Mouse (Mus musculus) cerebellum, adult 9-11 months (tissue): ENCODE data around the gene Sae1.
A peak's percentile ranks its signal among the peaks of the same experiment; 100 is the strongest.
"Not testable (repeated sequence)": the region's sequence is repeated elsewhere in the genome, so short reads cannot be mapped to it uniquely, and the experiment has no call there.

ENCODE experiments used
- DNase-seq: peaks from one replicate; pipeline ENCODE4 v3.0.0; 2022

The Sae1 gene

DNA sequence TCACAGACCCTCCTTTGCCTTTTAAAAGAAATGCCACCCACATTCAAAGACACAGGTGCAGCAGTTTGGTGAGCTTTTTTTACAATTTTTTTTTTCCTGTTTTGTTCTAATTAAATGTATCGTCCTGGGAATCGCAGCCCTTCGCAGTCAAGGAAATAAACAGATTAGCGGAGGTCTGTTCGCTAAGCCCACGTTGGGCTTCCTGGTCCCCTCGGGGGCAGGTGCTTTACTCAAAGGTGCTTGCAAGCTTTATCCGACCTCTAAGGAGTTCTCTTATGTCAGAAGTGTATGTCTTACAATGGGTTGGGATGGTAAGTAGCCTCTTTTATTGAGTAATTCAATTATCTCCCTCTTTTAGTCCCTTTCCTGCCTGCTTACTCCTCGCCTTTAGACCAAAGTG, 14.8 kb upstream of the Sae1 start:
- no peak for DNase-seq

DNA sequence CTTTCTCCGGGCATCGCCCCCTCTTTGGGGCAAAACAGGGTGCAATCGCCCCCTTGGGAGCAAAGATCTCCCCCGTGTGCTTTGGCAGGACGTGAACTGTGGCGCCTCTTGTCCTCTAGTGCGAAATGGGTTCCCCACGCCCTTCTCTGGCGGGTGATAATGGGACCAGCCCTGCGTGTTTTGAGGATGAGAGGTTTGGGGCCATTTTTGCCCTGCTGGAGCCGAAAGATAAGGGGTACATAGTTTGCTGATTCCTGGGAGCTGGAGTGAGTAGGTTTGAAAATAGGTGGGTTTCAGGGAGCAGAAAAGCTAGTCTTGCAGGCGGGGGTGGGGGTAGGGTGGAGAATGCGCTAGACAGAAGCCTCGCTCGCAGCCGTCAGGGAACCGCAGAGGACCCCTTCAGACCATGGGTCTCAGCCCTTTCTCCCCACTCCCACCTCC, 14.4 kb upstream of the Sae1 start:
- peak; percentile 70 for DNase-seq

DNA sequence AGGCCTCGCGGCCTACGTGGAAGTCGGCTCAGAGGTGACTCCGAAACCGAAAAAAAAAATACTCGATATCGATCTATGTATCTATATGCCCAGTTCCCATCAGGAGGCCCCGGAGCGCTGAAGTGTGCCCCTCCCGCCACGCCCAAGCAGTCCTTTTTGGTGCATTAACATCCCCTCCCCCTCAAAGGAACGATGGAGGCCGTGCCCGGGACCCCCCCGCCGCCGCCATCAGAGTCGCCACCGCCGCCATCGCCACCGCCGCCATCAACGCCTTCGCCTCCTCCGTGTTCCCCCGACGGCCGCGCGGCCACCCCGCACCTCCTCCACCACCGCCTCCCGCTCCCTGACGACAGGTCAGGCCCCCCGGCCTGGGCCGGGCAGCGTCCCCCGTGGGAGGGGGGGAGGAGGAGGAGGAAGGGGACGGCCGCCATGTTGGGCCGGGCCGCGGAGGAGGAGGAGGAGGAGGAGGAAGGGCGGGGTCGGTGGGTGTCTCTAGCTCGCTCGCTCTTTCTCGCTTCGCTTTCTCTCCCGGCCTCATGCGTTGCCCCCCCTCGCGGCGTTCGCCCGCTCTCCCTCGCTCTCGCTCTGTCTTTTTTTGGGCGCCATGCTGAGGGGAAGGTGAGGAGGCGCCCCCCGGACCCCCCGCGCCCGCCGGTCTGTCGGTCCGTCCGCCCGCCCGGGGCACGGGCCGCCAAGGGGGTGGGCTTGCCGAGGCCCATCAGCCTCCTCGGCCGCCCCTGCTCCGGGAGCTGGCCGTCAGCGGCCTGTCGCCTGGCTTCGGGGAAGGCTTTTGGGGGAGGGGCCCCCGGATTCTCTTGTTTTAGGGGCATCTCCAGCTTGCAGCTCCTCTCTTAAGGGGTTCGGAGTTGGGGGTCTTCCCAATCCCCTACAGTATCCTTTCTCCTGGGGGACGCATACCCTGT, 13.3 kb upstream of the Sae1 start, which contains the start of gene Zc3h4:
Gene Zc3h4 (plus strand): TSS at position 222 of the 923 bp plus-strand sequence.
- peak; percentile 92 for DNase-seq

DNA sequence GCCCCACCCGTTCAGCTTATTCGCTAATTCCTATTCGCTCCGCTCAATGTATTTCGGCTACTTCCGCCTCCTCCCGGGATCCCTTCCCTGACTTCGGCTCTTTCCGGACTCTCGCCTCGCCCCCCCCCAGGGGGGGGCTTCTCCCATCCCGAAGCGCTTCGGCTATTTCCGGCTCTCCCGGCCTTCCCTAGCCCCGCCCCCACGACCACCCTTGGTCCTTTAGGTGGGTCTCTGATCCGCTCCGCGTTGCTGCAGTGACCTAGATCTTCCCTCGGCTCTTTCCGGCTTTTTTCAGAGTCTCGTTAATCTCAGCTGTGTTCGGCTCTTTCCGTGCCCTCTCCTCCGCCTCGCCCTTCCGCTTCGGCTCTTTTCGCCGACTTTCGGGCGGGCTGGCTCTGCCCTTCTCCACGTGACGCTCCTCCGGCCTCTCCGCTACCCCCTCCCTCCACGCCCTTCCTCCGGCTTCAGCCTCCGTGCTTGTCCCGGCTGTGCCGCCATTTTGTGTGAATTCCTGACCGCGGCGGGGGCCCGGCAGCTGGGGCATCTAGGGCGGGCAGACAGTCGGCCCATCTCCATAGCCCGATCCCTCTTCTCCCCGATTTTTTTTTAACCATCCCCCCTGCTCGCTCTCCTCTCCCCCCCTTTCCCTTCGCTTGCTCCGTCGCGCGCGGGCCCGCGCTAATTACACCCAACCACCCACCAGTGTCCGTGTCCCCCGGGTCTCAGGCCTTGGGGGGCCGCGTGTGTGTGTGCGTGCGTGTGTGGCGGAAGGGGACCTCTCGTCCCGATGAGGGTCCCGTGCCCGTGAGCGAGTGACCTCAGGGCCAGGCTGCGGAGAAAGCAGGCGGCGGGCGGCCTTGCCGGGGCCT, 12.4 kb upstream of the Sae1 start:
- peak; percentile 99 for DNase-seq

DNA sequence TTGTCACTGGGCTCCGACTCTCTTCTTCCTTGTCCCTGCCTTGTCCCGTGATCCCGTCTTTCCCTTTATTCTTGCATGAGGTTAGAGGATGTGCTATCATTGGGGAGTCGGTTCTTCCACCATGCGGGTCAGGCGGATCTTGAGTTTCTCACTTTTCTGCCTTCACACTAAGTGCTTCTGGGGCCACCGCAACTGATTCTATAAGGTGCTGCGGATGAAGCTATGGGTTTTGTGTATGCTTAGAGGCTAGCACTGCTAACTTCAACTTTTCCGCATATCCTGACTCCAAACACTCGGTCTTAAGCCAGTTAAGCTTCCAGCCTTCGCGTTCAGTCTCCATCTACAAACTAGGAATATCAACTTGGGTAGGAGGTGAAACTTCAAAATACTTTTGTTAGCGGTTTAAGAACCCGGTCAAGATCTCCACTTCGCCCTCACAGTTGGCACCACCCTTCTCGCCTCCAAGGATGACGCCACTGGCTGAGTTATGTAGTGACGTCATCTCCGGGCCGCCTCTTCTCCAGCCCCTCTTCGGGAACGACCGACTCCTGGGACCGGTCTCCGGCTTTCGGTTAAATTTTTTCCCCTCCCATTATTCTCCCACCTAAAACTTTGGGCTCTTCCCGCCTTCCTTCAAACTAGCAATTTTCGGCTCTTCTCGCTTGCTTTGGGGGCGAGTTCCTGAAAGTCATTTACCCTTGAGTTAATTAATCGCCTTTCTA, 11.7 kb upstream of the Sae1 start:
- peak; percentile 96 for DNase-seq

DNA sequence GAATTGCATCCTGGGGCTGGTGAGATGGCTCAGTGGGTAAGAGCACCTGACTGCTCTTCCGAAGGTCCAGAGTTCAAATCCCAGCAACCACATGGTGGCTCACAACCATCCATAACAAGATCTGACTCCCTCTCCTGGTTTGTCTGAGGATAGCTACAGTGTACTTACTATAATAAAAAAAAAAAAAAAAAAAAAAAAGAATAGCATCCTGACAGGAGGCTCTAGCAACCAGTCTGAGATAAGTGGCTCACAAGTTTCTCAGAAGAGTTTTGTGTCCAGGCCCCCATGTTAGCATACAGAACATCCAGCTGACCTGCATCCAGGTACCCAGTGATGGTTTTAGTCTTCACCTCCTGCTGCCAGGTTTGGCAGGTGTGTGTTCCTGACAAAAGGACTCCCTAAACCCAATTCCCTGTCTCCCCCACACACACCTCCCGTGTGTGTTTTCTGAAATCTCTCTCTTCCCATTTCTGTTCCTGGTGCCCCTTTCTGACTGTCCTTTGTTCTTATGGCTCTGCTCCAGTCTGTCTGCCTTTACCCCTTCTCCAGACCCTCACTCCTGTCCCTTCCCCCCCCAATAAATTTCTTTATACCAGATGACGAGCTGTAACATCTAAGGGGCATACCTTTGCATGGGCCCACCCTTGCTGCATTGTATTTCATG, 10.9 kb upstream of the Sae1 start:
- peak; percentile 74 for DNase-seq

DNA sequence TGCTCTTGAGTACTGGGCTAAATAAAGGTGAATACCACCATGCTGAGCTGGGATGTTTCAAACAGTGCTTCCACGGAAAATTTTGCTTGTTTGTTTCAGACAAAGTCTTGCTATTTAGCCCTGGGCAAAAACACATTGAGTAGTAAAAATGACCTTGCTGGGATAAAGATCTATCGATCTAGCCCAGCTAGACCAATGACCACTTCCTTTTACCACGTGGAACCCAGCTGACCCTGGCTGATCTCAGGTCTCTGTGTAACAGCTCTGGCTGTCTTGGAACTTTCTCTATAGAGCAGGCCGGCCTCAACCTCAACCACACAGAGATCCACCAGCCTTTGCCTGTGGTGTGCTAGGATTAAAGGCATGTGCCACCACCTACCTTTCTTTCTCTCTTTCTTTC, 9.9 kb upstream of the Sae1 start:
- DNase-seq = no peak

DNA sequence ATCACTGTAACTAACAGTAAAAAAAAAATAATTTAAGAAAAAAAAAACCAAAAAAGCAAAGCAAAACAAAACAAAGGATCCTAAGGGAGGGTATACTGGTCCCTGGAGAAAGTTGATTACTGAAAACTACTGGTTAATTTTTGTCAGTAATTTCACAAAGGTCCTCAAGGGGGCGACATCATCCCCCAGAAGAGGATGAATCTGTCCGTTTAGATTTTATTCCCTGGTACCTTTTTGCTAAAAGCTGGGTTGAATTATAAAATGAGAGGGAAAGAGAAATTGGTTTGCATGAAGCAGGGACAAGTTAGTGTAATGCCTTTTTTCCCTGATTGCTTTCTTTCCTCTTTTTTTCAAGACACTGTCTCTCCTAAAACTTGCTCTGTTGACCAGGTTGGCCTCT, 8.3 kb upstream of the Sae1 start:
- no peak for DNase-seq

DNA sequence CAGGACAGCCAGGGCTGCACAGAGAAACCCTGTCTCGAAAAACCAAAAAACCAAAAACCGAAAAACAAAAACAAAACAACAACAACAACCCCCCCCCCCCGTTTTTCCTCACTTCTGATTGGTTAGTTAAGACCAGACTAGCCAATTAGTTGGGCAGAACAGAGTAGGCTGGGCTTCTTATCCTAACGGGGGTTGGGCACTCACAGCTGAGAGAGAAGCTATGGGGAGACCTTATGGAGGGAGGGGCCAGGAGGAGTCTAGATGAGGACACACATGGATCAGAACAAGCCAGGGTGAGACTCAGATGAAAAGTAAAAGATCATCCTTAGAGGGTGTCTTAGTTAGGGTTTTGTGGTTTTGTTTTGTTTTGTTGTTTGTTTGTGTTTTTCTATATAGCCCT, 5.3 kb upstream of the Sae1 start:
- DNase-seq = no peak

DNA sequence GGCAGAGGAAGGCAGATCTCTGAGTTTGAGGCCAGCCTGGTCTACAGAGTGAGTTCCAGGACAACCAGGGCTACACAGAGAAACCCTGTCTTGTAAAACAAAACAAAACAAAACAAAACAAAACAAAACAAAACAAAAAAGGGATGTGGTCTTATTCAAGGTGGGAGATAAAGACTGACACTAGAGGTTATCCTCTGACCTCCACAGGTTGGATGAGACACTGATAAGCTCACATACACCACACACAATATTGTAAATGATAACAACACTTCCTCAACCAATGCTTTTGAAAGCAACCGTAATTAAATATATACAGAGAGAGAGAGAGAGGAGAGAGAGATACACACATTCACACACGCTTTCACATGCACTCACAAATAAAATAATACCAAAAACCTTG, 2.3 kb upstream of the Sae1 start:
- DNase-seq = not testable (repeated sequence)

DNA sequence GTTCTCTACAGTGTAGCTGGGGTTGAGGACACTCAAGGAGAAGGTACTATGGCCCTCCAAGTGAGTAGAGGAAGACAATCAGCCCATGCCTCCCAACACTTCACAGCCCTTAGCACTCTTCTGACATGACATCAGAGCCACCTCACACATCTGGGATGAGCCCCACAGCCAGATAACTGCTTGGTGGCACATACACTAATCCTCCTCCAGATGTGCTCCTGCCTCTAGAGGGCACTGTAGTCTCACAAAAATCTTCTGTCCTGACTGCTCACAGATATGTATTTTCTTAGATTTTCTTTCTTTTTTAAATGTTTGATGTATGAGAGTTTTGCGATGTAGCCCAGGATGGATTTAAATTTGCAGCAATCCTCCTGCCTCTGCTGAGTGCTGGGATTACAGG, 11.1 kb downstream of the Sae1 start:
- DNase-seq = no peak

DNA sequence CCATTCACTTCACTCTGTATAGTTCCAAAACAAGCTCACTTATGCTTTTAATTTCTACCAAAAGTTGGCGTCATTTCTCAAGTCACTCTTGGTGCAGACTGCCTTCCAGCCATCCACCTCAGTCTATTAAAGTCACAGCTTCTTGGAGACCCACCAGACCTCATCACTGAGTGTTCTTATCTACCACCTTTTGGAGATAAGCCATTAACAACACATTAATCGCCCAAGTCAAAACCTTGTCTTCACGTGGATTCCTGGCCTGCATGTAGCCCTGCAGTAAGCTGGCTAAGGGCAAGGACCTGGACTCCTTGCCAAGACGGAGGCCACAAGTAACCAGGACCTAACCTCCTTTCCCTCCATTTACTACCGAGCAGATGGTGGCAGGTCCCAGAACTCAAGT, 12.6 kb downstream of the Sae1 start:
- DNase-seq = no peak

DNA sequence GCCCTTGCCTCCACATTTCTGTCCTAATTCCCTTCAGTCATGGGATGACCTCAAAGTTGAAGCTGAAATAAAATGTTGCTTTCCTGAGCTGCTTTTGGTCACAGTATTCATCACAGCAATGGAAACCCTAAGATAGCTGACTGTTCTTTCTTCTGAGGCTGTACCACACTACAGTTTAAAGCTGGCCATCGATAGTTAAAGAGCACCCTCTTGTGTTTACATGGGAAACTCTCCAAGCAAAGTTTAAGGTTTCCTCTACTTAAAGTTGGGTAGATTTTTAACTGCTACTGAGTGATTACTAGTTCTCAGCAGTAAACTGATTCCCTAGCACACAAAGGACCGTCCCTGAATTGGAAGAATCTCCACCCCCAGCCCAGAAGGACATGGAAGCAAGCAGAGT, 13.9 kb downstream of the Sae1 start:
- no peak for DNase-seq

DNA sequence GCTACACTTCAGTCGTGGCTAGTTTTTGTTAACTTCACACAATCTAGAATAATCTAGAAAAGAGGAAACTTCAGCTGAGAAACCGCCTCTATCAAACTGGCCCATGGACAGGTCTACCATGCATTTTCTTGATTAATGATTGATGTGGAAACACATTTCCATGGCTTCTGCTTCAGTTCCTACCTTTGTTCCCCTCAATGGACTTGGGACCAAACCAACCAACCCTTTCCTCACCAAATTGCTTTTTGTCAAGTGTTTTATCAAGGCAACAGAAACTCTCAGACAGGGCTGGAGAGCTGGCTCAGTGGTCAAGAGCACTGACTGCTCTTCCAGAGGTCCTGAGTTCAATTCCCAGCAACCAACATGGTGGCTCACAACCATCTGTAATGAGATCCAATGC, 17.0 kb downstream of the Sae1 start:
- DNase-seq = no peak

DNA sequence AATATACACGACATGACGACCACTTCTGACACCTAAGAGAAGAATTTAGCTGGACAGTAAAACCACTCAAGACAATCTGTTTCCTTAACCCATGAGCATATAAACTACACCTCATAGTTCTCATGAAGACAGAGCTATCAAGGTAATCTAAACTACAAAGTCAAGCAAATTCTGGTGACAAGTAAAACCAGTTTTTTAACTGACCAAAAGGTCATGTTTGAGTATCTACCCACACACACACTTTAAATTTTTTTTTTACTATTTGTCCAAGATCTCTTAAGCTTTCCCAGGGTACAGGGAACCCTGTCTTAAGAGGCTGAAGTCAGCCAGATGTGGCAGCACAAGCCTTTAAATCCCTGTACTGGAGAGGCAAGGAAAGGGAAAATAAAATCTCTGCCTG, 18.8 kb downstream of the Sae1 start:
- no peak for DNase-seq

DNA sequence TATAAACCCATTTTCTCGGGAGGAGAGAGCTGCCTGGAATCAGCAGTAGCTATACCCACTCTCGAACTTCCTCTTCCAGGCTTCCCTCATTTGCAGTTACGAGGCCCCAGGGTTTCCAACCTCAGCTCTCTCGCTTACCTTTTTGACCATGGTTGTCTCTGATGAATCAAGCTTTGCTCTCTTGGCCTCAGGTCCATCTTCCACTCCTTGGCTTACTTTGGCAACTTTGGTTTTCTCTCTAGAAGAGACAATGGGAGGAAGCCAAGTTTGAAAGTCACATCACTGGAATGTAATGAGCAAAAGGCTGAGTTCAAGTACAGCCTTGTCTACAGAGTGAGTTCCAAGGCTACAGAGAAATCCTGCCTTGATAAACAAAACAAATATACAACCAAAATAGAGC, 20.9 kb downstream of the Sae1 start:
- no peak for DNase-seq

DNA sequence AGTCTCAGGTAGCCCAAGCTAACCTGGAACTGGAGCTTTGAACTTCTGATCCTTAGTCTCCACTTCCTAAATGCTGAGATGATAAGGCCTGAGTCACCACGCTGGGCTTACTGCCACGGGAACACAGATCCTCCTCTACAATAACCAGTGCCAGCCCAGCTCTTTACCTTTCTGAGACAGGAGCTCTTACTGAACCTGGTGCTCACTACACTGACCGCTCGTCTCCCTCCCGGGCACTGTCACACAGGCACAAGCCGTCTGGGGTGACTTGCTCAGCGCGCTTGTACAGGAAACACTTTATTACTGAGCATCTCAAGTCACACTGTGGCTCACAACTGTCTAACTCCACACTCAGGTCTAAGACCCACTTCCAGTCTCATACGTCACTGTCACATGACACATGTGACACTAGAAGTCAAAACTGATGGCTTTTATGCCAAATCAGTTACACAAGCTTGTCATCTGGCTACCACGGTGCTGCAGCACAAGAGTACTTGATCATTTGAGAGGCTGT, 21.4 kb downstream of the Sae1 start:
- DNase-seq = no peak

DNA sequence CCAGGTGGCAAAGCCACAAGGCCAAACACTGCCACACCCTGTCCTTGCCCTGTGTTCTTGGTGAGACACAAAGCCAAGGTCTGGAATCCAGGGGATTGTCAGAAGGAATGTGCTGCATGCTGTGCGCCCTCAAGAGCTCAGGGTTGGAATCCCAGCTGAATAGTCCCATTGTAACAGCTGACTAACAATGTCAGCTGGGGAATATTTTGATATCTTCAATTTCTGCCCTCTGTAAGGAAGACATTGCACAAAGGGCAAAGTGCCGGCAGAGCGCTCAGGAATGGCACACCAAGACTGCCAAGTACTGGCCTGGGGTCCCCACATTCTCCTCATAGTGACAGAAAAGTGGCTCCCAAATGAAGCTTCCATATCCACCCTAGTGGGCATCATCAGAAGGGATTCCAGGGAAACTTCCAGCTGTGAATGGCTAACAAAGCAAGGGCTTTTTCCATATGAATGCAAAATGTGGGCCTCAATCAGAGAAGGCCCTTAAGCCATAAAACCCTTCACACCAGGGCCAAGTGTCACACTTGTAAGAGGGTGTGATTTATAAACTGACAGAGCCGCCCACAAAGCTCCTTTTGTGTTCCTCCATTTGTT, 22.6 kb downstream of the Sae1 start:
- no peak for DNase-seq

DNA sequence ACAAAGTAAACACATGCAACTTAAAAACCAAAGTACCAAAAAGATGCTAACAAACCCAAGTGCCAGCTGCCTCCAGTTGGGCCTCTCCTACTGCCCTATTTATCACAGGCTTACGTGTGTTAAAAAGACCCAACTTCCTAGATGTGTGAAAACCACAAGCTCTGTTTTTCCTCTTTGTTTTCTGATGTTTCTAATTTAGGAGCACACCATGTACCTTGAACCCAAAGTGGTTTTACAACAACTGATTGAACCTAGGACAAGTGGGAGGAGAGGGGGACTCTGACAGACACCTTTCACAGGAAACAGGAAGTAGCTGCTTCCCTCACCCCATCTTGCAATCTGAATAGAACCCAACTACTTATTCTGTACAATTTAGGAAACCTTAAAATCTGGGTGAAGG, 23.3 kb downstream of the Sae1 start:
- no peak for DNase-seq

DNA sequence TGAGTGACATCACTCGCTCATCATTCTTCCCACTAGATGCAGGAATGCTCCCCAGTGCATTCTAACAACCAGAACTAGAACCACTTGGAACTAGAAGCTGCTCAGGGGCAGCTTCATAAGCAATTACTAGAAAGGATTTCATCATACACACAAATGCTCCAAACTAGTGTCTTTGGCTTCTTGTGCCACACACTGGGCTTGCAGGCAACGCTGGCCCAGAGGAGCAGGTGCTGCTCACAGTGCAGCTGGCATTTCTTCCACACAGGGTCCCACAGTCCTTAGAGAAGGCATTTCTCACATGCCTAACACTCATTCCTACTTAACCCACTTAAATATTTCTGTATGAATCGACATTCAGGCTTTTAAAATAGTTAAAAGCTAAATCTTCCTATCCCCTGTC, 30.0 kb downstream of the Sae1 start:
- no peak for DNase-seq

DNA sequence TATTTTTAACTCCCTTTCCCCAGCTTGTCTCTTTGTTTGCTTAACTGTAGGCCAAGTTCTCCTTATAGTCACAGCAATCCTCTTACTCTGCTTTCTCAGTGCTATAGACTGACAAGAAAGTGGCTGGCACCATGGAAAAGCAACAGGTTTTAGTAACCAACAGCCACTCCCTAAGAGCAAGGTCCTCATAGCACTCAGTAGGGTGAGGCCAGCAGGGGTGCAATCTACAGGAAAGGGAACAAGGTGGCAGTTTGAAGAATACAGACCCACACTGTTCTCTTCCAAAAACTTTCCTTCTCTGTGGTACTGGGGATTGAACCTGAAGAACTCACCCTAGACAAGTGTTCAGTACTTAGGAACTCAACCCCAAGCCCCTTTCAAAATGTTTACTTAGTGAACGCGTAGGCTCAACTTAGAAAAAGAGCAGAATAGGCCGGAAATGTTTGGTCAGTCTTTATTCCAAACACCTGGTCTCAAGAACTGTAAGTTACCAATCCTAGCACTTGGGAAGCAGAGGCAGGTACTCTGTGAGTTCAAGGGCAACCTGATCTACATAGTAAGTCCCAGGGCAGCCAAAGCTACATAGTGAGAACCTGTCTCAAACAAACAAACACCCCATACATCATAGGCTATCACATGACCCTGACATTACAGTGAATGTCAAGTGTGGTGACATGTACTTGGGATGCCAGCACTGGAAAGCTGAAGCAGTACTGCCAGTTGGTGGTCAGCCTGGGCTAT, 31.6 kb downstream of the Sae1 start:
- no peak for DNase-seq
